Mouse (Mus musculus) cortical plate, adult 2 months (tissue): Measurements from ENCODE around the gene Gm42688.

Experiments used
- CTCF ChIP-seq: fragments of 200-500 bp; IDR thresholded peaks from 2 replicates; pipeline ENCODE4 v1.5.1; 2011; ENCODE audit warnings: mild to moderate bottlenecking, control low read depth, low read length; ENCODE audit not compliant: insufficient read depth; ENCODE audit errors: extremely low read depth
- POLR2A ChIP-seq: fragments of 200-500 bp; IDR thresholded peaks from 2 replicates; pipeline ENCODE4 v1.6.1; 2011; ENCODE audit warnings: mild to moderate bottlenecking, low read length, control low read depth; ENCODE audit not compliant: insufficient read depth; ENCODE audit errors: extremely low read depth

DNA sequence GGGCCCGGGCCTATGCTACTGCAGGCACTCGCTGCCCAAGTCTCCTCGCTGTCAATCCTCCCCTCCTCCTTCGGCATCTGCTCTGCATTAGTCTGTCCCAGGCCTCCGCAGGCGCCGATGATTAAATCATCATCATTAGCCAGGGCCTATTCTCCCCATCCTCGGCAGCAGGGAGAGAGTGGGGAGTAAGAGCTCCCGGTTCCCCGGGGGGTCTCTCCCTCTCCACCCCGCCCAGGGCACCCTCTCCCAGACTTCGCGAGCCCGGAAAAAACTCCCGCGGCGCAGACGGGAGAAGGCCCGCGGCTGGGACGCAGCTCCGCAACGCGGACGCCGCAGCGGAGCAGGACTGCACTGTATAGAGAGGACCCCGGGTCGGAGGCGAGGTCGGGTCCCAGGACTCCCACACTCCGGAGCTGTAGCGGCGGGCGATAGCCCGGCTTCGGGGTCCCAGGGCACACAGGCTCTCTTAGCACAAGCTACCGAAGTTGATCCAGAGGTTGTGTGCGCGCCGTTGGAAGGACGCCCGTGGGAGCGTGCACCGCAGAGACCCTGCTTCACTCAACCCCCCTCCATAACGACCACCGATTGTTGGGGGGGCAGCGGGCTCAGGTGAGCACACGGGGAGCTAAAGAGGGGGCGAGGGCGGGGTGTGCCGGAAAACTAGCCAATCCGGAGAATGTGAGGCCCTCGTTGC is 23.6 kb upstream of the Gm42688 start, which contains the start of gene Pcgf1:
- TF ChIP-seq CTCF (no peak), POLR2A (no peak)
